Mouse (Mus musculus) mammary gland, adult 2 months (tissue): ENCODE data around the gene Spock2. TPM values are rescaled to one million over a fixed set of nuclear protein-coding genes. Genes with fewer than 3 reads are reported as not detected.

Experiments used
- polyA plus RNA-seq: library from polyadenylated mRNA; depleted of rRNA; stranded (reverse); fragments of >200 nt; gene quantifications from 2 replicates; pipeline ENCODE4 v1.2.3, GENCODE M21; 2012; ENCODE audit warnings: low replicate concordance; rRNA removed

The Spock2 gene
- 7.8 and 8.0 TPM in 2 replicates for polyA plus RNA-seq

DNA sequence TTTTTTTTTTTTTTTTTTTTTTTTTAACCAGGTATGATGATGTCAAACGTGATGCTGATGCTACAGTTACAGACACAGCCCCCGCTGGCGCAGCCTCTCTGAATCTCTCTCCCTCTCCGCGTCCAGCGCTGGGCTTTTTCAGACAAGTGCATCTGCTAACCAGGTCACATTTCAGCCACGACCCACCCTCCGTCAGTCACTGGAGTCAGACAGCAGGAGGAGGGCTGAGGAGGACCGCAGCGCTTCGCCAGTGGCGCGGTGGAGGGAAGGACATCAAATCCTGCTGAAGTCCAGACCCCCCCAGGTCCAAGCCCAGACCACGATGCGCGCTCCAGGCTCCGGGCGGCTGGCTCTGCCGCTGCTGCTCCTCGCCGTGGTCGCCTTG lies at the start of gene Spock2:
Gene Spock2, plus strand, starts transcription at position 74 of the 385 bp plus-strand sequence.

Other genes with a start within 250 kb of the Spock2 start
- 38.3 and 42.6 TPM in 2 replicates for gene Dnajb12, start 226.7 kb upstream of the Spock2 start, polyA plus RNA-seq
- gene Ddit4, start 154.4 kb upstream of the Spock2 start, polyA plus RNA-seq: 39.4 and 111 TPM in 2 replicates
- gene Ascc1, start 103.4 kb upstream of the Spock2 start, polyA plus RNA-seq: 16.7 and 23.7 TPM in 2 replicates
- 49.3 and 74.2 TPM in 2 replicates for gene Anapc16, start 103.1 kb upstream of the Spock2 start, polyA plus RNA-seq
- gene Chst3, start 113.0 kb downstream of the Spock2 start, polyA plus RNA-seq: 12.2 and 42.3 TPM in 2 replicates
- 1,793 and 1,868 TPM in 2 replicates for gene Psap, start 171.4 kb downstream of the Spock2 start, polyA plus RNA-seq
- gene Vsir, start 240.6 kb downstream of the Spock2 start, polyA plus RNA-seq: 164 and 190 TPM in 2 replicates